Mouse (Mus musculus) kidney, embryonic 15.5 days (tissue): ENCODE measurements around the gene Igf1r. TPM values are rescaled to one million over a fixed set of nuclear protein-coding genes. Genes with fewer than 3 reads are reported as not detected.
A peak's percentile ranks its signal among the peaks of the same experiment; 100 is the strongest.

Experiments
- ATAC-seq: fragments of 200-750 bp; cut with Nextera tagmentation; replicated peaks from 2 replicates; pipeline ENCODE4 v1.8.0; 2017; ENCODE audit warnings: moderate TSS enrichment; ENCODE audit not compliant: low FRiP score
- H3K27ac ChIP-seq: fragments of 300-500 bp; sonication (generic); 2 replicates; pipeline ENCODE4 v1.5.1; 2015; ENCODE audit warnings: mild to moderate bottlenecking, inconsistent platforms
- H3K27me3 ChIP-seq: fragments of 300-500 bp; sonication (generic); 2 replicates; pipeline ENCODE4 v1.6.1; 2015; ENCODE audit warnings: inconsistent platforms
- H3K36me3 ChIP-seq: fragments of 300-500 bp; sonication (generic); 2 replicates; pipeline ENCODE4 v1.6.1; 2015; ENCODE audit warnings: inconsistent platforms
- H3K4me1 ChIP-seq: fragments of 300-500 bp; sonication (generic); 2 replicates; pipeline ENCODE4 v1.6.1; 2015; ENCODE audit warnings: inconsistent platforms
- H3K4me2 ChIP-seq: fragments of 300-500 bp; sonication (generic); 2 replicates; pipeline ENCODE4 v1.6.1; 2015; ENCODE audit warnings: moderate library complexity, mild to moderate bottlenecking, inconsistent platforms
- H3K4me3 ChIP-seq: fragments of 300-500 bp; sonication (generic); replicated peaks from 2 replicates; pipeline ENCODE4 v1.5.1; 2015; ENCODE audit warnings: mild to moderate bottlenecking, inconsistent platforms
- H3K9ac ChIP-seq: fragments of 300-500 bp; sonication (generic); 2 replicates; pipeline ENCODE4 v1.6.1; 2015; ENCODE audit warnings: mild to moderate bottlenecking, inconsistent platforms
- H3K9me3 ChIP-seq: fragments of 300-500 bp; sonication (generic); replicated peaks from 2 replicates; pipeline ENCODE4 v1.6.1; 2016; ENCODE audit warnings: inconsistent platforms
- WGBS: fragments of 180-500 bp; shearing (Covaris S2); methylation state at CpG from one replicate; pipeline ENCODE4 v1.1.7; 2015; ENCODE audit warnings: mixed read lengths; 5-methylcytosine and 5-hydroxymethylcytosine counted together
- polyA plus RNA-seq: library from polyadenylated mRNA; unstranded; fragments of >200 nt; fragmentation: Nextera tagmentation; extraction: Ambion mirVana; gene quantifications from 2 replicates; pipeline ENCODE4 v1.2.1, GENCODE M21; 2015

Igf1r gene
- 25.9 and 26.9 TPM in 2 replicates for polyA plus RNA-seq

GRCm38 (mm10) chr7:67952777-67953700 is at the start of gene Igf1r:
Gene Igf1r, plus strand, starts transcription at chr7:67952827.
- ATAC-seq = no peak
- Histone ChIP-seq H3K4me2 (peak within 1 kb of the TSS; percentile 96), H3K27me3 (0 out of 2 replicates have a peak, but pooled peaks cover 1% of the 10 kb centered on the region), H3K9me3 (no peaks in the 10 kb centered on the region), H3K4me1 (peaks cover 37% of the 10 kb centered on the region), H3K27ac (peak within 1 kb of the TSS; percentile 98), H3K4me3 (peak within 1 kb of the TSS; percentile 94), H3K36me3 (no peaks in the 10 kb centered on the region), H3K9ac (peak within 1 kb of the TSS; percentile 84)
- under 1% methylated on average over 60 of the region's 62 CpGs for WGBS

GRCm38 (mm10) chr7:67906358-67906757 is 46.3 kb upstream of the Igf1r start:
- no peak for ATAC-seq
- H3K4me1 ChIP-seq = peaks cover 6% of the 10 kb centered on the region; the same call in 1 of the 2 replicates

GRCm38 (mm10) chr7:67907786-67908400 is 44.7 kb upstream of the Igf1r start:
- H3K4me2 ChIP-seq = no peak overlapping the region
- no peak overlapping the region for H3K4me3 ChIP-seq
- H3K27ac ChIP-seq = no peak overlapping the region
- no peaks in the 10 kb centered on the region for H3K27me3 ChIP-seq
- H3K9ac ChIP-seq = no peak overlapping the region
- H3K4me1 ChIP-seq = peaks cover 13% of the 10 kb centered on the region
- H3K36me3 ChIP-seq = no peaks in the 10 kb centered on the region
- 70% methylated on average over 9 of the region's 9 CpGs for WGBS
- no peaks in the 10 kb centered on the region for H3K9me3 ChIP-seq
- no peak for ATAC-seq

More at GRCm38 (mm10) chr7:67906358-67906757, 46.3 kb upstream of the Igf1r start:
- Histone ChIP-seq H3K36me3 (no peaks in the 10 kb centered on the region), H3K27ac (no peak overlapping the region), H3K4me3 (no peak overlapping the region), H3K9me3 (no peaks in the 10 kb centered on the region), H3K4me2 (no peak overlapping the region), H3K27me3 (no peaks in the 10 kb centered on the region), H3K9ac (no peak overlapping the region)
- WGBS = 85% methylated on average over 2 of the region's 2 CpGs

GRCm38 (mm10) chr7:67910528-67910927 is 42.1 kb upstream of the Igf1r start:
- Histone ChIP-seq H3K27me3 (no peaks in the 10 kb centered on the region), H3K9me3 (no peaks in the 10 kb centered on the region), H3K4me3 (0 out of 2 replicates have a peak overlapping the region, but pooled peaks have one; percentile 2), H3K9ac (no peak overlapping the region), H3K4me1 (peaks cover 13% of the 10 kb centered on the region), H3K4me2 (peak overlapping the region; percentile 35), H3K36me3 (no peaks in the 10 kb centered on the region), H3K27ac (peak overlapping the region; percentile 88)
- ATAC-seq = peak; percentile 40; the same call in 1 of the 2 replicates
- 37% methylated on average over 10 of the region's 10 CpGs for WGBS

- H3K9ac ChIP-seq = no peak overlapping the region
- 17% methylated on average over 3 of the region's 3 CpGs for WGBS
- 0 out of 2 replicates have a peak overlapping the region, but pooled peaks have one; percentile 2 for H3K4me3 ChIP-seq
- no peaks in the 10 kb centered on the region for H3K27me3 ChIP-seq
- peak overlapping the region; percentile 88 for H3K27ac ChIP-seq
- H3K4me1 ChIP-seq = peaks cover 17% of the 10 kb centered on the region
- peak; percentile 83 for ATAC-seq
- no peaks in the 10 kb centered on the region for H3K9me3 ChIP-seq
- peak overlapping the region; percentile 35 for H3K4me2 ChIP-seq
- H3K36me3 ChIP-seq = no peaks in the 10 kb centered on the region
These were observed 41.7 kb upstream of the Igf1r start for GRCm38 (mm10) chr7:67910947-67911346.

GRCm38 (mm10) chr7:67911841-67912240 is 40.8 kb upstream of the Igf1r start:
- no peak for ATAC-seq
- Histone ChIP-seq H3K4me2 (peak overlapping the region; percentile 35), H3K9me3 (no peaks in the 10 kb centered on the region)

GRCm38 (mm10) chr7:67916960-67917359 is 35.7 kb upstream of the Igf1r start:
- H3K4me1 ChIP-seq = peaks cover 15% of the 10 kb centered on the region
- H3K27me3 ChIP-seq = no peaks in the 10 kb centered on the region
- H3K36me3 ChIP-seq = no peaks in the 10 kb centered on the region
- WGBS = 72% methylated on average over 8 of the region's 8 CpGs
- no peak overlapping the region for H3K4me3 ChIP-seq
- no peaks in the 10 kb centered on the region for H3K9me3 ChIP-seq
- H3K4me2 ChIP-seq = no peak overlapping the region
- ATAC-seq = no peak
- H3K27ac ChIP-seq = no peak overlapping the region
- H3K9ac ChIP-seq = no peak overlapping the region

More at GRCm38 (mm10) chr7:67911841-67912240, 40.8 kb upstream of the Igf1r start:
- Histone ChIP-seq H3K9ac (no peak overlapping the region), H3K4me1 (peaks cover 19% of the 10 kb centered on the region), H3K27ac (peak overlapping the region; percentile 88), H3K36me3 (no peaks in the 10 kb centered on the region), H3K27me3 (no peaks in the 10 kb centered on the region), H3K4me3 (no peak overlapping the region)
- WGBS = 20% methylated on average over 6 of the region's 6 CpGs

GRCm38 (mm10) chr7:67917753-67918152 is 34.9 kb upstream of the Igf1r start:
- 84% methylated on average over 2 of the region's 2 CpGs for WGBS

GRCm38 (mm10) chr7:67919467-67919866 is 33.2 kb upstream of the Igf1r start:
- peak overlapping the region; percentile 71 for H3K27ac ChIP-seq
- no peaks in the 10 kb centered on the region for H3K36me3 ChIP-seq
- no peaks in the 10 kb centered on the region for H3K27me3 ChIP-seq
- peaks cover 13% of the 10 kb centered on the region for H3K4me1 ChIP-seq
- no peak overlapping the region for H3K4me2 ChIP-seq
- ATAC-seq = peak; percentile 52; the same call in 1 of the 2 replicates
- H3K4me3 ChIP-seq = no peak overlapping the region
- no peaks in the 10 kb centered on the region for H3K9me3 ChIP-seq
- no peak overlapping the region for H3K9ac ChIP-seq
- 58% methylated on average over 3 of the region's 3 CpGs for WGBS

More at GRCm38 (mm10) chr7:67917753-67918152, 34.9 kb upstream of the Igf1r start:
- Histone ChIP-seq H3K4me2 (no peak overlapping the region), H3K4me1 (peaks cover 13% of the 10 kb centered on the region), H3K9me3 (no peaks in the 10 kb centered on the region), H3K9ac (no peak overlapping the region), H3K27ac (no peak overlapping the region), H3K4me3 (no peak overlapping the region), H3K27me3 (no peaks in the 10 kb centered on the region), H3K36me3 (no peaks in the 10 kb centered on the region)
- no peak for ATAC-seq

GRCm38 (mm10) chr7:67924215-67924614 is 28.4 kb upstream of the Igf1r start:
- Histone ChIP-seq H3K27ac (no peak overlapping the region), H3K27me3 (peaks cover 12% of the 10 kb centered on the region; the same call in 1 of the 2 replicates), H3K9me3 (no peaks in the 10 kb centered on the region), H3K4me1 (peaks cover 2% of the 10 kb centered on the region), H3K4me2 (no peak overlapping the region), H3K9ac (no peak overlapping the region), H3K36me3 (no peaks in the 10 kb centered on the region), H3K4me3 (no peak overlapping the region)
- ATAC-seq = no peak
- 24% methylated on average over 2 of the region's 2 CpGs for whole genome bisulfite sequencing

GRCm38 (mm10) chr7:67930132-67930531 is 22.5 kb upstream of the Igf1r start:
- Histone ChIP-seq H3K36me3 (no peaks in the 10 kb centered on the region), H3K4me2 (no peak overlapping the region), H3K27ac (no peak overlapping the region), H3K4me1 (no peaks in the 10 kb centered on the region), H3K9ac (no peak overlapping the region), H3K27me3 (peaks cover 16% of the 10 kb centered on the region), H3K9me3 (no peaks in the 10 kb centered on the region), H3K4me3 (no peak overlapping the region)
- 67% methylated on average over 3 of the region's 3 CpGs for WGBS
- no peak for ATAC-seq

- no peak for ATAC-seq
- 84% methylated on average over 7 of the region's 7 CpGs for WGBS
These were observed 15.8 kb upstream of the Igf1r start for GRCm38 (mm10) chr7:67936801-67937200.

More at GRCm38 (mm10) chr7:67936801-67937200, 15.8 kb upstream of the Igf1r start:
- Histone ChIP-seq H3K27ac (no peak overlapping the region), H3K36me3 (no peaks in the 10 kb centered on the region), H3K9ac (no peak overlapping the region), H3K27me3 (no peaks in the 10 kb centered on the region), H3K9me3 (no peaks in the 10 kb centered on the region), H3K4me1 (no peaks in the 10 kb centered on the region), H3K4me3 (no peak overlapping the region), H3K4me2 (no peak overlapping the region)
